Mouse (Mus musculus): Measurements from ENCODE around the gene Dvl2. TPM values are rescaled to one million over a fixed set of nuclear protein-coding genes. Genes with fewer than 3 reads are reported as not detected.

Dvl2 gene
- polyA plus RNA-seq, 1 experiment: 60.1 TPM

GRCm38 (mm10) chr11:70020022-70020631, 19.7 kb downstream of the Dvl2 start:
- Histone ChIP-seq H3K4me1 (ENCODE audit: control insufficient read depth, insufficient read depth, low read length) (no peaks in the 10 kb centered on the region), H3K27ac (ENCODE audit: insufficient read depth, low read length) (peak overlapping the region; percentile 16; the same call in 1 of the 2 replicates), H3K9me3 (replicated peaks; ENCODE audit: control insufficient read depth, insufficient read depth, low read length, poor library complexity, severe bottlenecking) (no peaks in the 10 kb centered on the region), H3K36me3 (ENCODE audit: control insufficient read depth, insufficient read depth, low read length, poor library complexity, severe bottlenecking) (no peaks in the 10 kb centered on the region), H3K9ac (ENCODE audit: low read depth, poor library complexity, severe bottlenecking) (0 out of 2 replicates have a peak overlapping the region, but pooled peaks have one; percentile 6), H3K27me3 (ENCODE audit: control insufficient read depth, insufficient read depth, low read length, poor library complexity, severe bottlenecking) (no peaks in the 10 kb centered on the region), H3K4me3 (ENCODE audit: low read depth, low read length) (no peak overlapping the region)
- TF ChIP-seq EP300 (IDR thresholded peaks at IDR 0.05; ENCODE audit: insufficient read depth, low read depth, low read length) (no peak), POLR2A (IDR thresholded peaks at IDR 0.05; ENCODE audit: insufficient read depth, low read length) (no peak), CTCF (IDR thresholded peaks at IDR 0.05; ENCODE audit: low read depth, low read length) (no peak)

DNA sequence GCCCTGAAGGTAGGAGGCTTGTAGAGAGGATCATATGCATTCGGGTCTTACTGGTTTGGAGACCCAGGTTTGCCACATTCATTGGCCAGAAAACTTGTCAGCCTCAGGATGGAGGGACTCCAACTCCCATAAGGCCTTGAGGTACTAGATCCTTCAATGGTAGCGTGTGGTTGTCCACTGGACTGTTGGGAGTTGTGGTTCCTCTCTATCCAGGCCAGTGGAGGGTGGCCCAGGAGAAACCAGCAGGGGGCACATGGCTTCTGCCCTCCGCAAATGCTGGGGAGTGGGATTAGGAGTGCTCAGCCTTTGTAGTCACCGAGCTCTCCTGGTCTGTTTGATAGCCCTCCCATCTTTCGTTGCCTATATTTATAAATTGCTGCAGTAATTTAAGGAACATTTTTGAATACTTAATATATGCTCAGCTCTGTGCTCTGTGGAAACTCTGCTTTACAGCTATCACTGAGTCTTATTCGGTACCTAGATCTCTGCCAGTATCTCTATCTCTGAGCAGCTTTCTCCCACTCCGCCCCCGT, 20.4 kb downstream of the Dvl2 start:
- Histone ChIP-seq H3K4me3 (ENCODE audit: low read depth, low read length) (peak overlapping the region; percentile 78), H3K4me1 (ENCODE audit: control insufficient read depth, insufficient read depth, low read length) (no peaks in the 10 kb centered on the region), H3K9me3 (replicated peaks; ENCODE audit: control insufficient read depth, insufficient read depth, low read length, poor library complexity, severe bottlenecking) (no peaks in the 10 kb centered on the region), H3K36me3 (ENCODE audit: control insufficient read depth, insufficient read depth, low read length, poor library complexity, severe bottlenecking) (no peaks in the 10 kb centered on the region), H3K9ac (ENCODE audit: low read depth, poor library complexity, severe bottlenecking) (peak overlapping the region; percentile 31; the same call in 1 of the 2 replicates), H3K27me3 (ENCODE audit: control insufficient read depth, insufficient read depth, low read length, poor library complexity, severe bottlenecking) (no peaks in the 10 kb centered on the region), H3K27ac (ENCODE audit: insufficient read depth, low read length) (no peak overlapping the region)
- no peak for TF ChIP-seq EP300 (IDR thresholded peaks at IDR 0.05; ENCODE audit: insufficient read depth, low read depth, low read length)
- peak; percentile 40 for TF ChIP-seq CTCF (IDR thresholded peaks at IDR 0.05; ENCODE audit: low read depth, low read length)

DNA sequence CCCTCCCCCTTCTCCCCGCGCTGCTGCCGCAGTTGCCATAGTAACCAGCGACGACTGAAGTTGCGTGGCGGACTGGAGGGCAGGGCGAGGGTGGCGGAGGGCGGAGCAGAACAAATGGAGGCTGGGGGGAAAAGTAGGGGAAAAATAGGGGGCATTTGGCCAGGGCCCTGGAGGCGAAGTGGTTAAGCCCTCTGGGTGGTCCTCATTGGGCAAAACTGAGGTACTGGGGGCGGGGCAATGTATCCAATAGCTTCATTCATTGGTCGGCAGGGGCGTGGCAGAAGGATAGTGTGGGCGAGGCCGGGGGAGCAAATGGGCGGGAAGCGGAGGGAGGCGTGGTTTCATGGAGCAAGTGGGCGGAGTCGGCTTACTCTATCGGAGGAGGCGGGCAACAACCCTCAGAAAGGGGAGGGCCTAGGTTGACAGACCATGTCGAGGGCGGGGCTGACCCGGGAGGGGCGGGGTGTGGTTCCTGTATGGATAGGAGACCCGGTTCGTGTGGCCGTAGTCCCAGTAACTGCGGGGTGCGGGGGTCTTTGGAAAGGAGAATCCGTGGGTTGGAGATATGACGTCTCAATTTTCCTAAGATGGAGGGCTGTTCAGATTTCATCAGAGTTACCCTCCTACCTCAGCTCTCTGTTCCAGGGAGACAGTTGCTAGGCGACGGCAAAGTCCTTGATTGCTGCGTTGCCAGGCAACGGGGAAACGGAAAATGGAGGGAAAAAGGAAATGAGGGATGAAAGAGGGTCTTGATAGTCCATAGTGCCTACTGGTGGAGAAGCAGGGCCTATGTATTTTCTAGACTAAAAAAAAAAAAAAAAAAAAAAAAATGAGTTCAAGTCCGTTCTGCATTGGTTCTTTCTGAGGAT, 21.1 kb downstream of the Dvl2 start:
- H3K9me3 ChIP-seq (replicated peaks; ENCODE audit: control insufficient read depth, insufficient read depth, low read length, poor library complexity, severe bottlenecking): no peaks in the 10 kb centered on the region
- H3K4me3 ChIP-seq (ENCODE audit: low read depth, low read length): peak overlapping the region; percentile 78
- no peaks in the 10 kb centered on the region for H3K27me3 ChIP-seq (ENCODE audit: control insufficient read depth, insufficient read depth, low read length, poor library complexity, severe bottlenecking)
- no peaks in the 10 kb centered on the region for H3K36me3 ChIP-seq (ENCODE audit: control insufficient read depth, insufficient read depth, low read length, poor library complexity, severe bottlenecking)
- H3K4me1 ChIP-seq (ENCODE audit: control insufficient read depth, insufficient read depth, low read length): peaks cover 3% of the 10 kb centered on the region
- peak overlapping the region; percentile 31; the same call in 1 of the 2 replicates for H3K9ac ChIP-seq (ENCODE audit: low read depth, poor library complexity, severe bottlenecking)
- TF ChIP-seq CTCF (IDR thresholded peaks at IDR 0.05; ENCODE audit: low read depth, low read length) (no peak), POLR2A (IDR thresholded peaks at IDR 0.05; ENCODE audit: insufficient read depth, low read length) (no peak), EP300 (IDR thresholded peaks at IDR 0.05; ENCODE audit: insufficient read depth, low read depth, low read length) (no peak)
- H3K27ac ChIP-seq (ENCODE audit: insufficient read depth, low read length): no peak overlapping the region

DNA sequence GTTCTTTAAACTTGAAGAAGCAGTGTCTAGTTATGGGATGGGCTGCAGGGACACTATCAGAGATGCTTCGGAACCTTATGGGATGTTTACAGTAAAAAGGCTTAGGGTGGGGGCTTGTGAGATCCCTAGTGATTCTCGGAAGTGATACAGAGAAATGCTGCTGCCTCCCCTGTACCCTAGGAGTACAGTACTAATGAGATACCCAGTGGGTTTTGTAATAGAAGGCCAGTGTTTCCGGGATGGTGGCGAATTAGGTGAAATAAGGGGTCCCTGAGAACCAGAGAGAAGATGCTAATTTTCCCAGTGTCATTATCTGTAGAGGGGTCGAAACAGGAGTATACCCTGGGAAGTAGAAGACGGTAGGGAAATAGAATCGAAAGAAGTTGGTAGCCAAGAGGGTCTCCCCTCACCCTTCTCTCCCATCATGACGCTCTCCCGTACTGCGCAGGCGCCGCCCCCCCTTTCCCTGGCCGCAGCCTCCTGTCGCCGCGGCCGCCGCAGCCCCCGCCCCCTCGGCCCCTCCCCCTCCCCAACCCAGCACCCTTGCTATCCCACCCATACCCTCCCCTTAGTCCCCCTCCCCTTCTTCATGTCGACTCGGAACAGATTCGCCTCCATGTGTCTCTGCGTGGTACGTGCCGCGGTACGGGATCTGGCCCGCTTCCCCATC, 23.2 kb downstream of the Dvl2 start:
- no peak overlapping the region for H3K4me3 ChIP-seq (ENCODE audit: low read depth, low read length)

DNA sequence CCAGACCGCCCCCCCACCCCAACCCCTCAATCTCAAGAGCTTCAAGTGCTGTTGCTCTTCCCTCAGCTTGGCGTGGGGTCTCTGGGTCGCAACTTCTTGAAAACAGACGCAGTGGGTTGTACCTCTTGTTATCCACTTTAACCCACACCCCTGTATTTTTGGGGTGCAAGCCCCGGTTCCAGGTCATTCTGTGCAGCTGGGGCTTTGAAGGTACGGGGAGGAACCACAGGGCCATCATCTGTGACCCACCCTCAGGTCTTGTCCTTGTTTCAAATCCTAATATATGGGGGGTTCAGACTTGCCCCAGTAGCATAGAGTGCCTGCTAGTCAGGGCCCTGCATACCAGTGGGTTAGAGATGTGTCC, 23.7 kb downstream of the Dvl2 start:
- Histone ChIP-seq H3K9me3 (replicated peaks; ENCODE audit: control insufficient read depth, insufficient read depth, low read length, poor library complexity, severe bottlenecking) (no peaks in the 10 kb centered on the region), H3K4me1 (ENCODE audit: control insufficient read depth, insufficient read depth, low read length) (peaks cover 5% of the 10 kb centered on the region), H3K27me3 (ENCODE audit: control insufficient read depth, insufficient read depth, low read length, poor library complexity, severe bottlenecking) (no peaks in the 10 kb centered on the region), H3K27ac (ENCODE audit: insufficient read depth, low read length) (no peak overlapping the region), H3K36me3 (ENCODE audit: control insufficient read depth, insufficient read depth, low read length, poor library complexity, severe bottlenecking) (no peaks in the 10 kb centered on the region), H3K4me3 (ENCODE audit: low read depth, low read length) (no peak overlapping the region), H3K9ac (ENCODE audit: low read depth, poor library complexity, severe bottlenecking) (no peak overlapping the region)
- TF ChIP-seq EP300 (IDR thresholded peaks at IDR 0.05; ENCODE audit: insufficient read depth, low read depth, low read length) (no peak), CTCF (IDR thresholded peaks at IDR 0.05; ENCODE audit: low read depth, low read length) (no peak), POLR2A (IDR thresholded peaks at IDR 0.05; ENCODE audit: insufficient read depth, low read length) (no peak)

More for the DNA sequence above, 23.2 kb downstream of the Dvl2 start:
- no peaks in the 10 kb centered on the region for H3K9me3 ChIP-seq (replicated peaks; ENCODE audit: control insufficient read depth, insufficient read depth, low read length, poor library complexity, severe bottlenecking)
- peaks cover 3% of the 10 kb centered on the region for H3K4me1 ChIP-seq (ENCODE audit: control insufficient read depth, insufficient read depth, low read length)
- no peak overlapping the region for H3K27ac ChIP-seq (ENCODE audit: insufficient read depth, low read length)
- no peaks in the 10 kb centered on the region for H3K27me3 ChIP-seq (ENCODE audit: control insufficient read depth, insufficient read depth, low read length, poor library complexity, severe bottlenecking)
- no peak overlapping the region; the same call in 1 of the 2 replicates for H3K9ac ChIP-seq (ENCODE audit: low read depth, poor library complexity, severe bottlenecking)
- no peaks in the 10 kb centered on the region for H3K36me3 ChIP-seq (ENCODE audit: control insufficient read depth, insufficient read depth, low read length, poor library complexity, severe bottlenecking)
- no peak for TF ChIP-seq POLR2A (IDR thresholded peaks at IDR 0.05; ENCODE audit: insufficient read depth, low read length)
- TF ChIP-seq CTCF (IDR thresholded peaks at IDR 0.05; ENCODE audit: low read depth, low read length): no peak
- no peak for TF ChIP-seq EP300 (IDR thresholded peaks at IDR 0.05; ENCODE audit: insufficient read depth, low read depth, low read length)
